Comparison of ENCODE assay signal across 15 mouse cellular contexts in genomic region chr8:77524018-77524615, GRCm38 (mm10). TPM values are rescaled to one million over a fixed set of nuclear protein-coding genes. Genes with fewer than 3 reads are reported as not detected.
DNase-seq lines count a peak whose midpoint lies in the region; ATAC-seq and TF ChIP-seq lines count a peak whose summit lies in the region.
"Had no signal": no experiment of that assay in that cellular context is flagged by ENCODE, and none has a peak within 500 bp of the region (broad histone marks: within the 10 kb centered on the region; RNA-seq: fewer than 3 reads in every experiment).

No protein-coding gene starts in this region.

- 82% methylated on average over 14 of the region's 14 CpGs for WGBS in midbrain, embryonic 11.5 days
- 87% methylated on average over 14 of the region's 14 CpGs for WGBS in midbrain, embryonic 10.5 days
- WGBS in kidney, postnatal 0 days = 32% methylated on average over 14 of the region's 14 CpGs

- TF ChIP-seq CTCF in kidney, postnatal 0 days (IDR thresholded peaks at IDR 0.05; ENCODE audit: low read depth) = 0 out of 2 replicates have a peak, but pooled peaks have one; percentile 2

- H3K36me3 ChIP-seq in midbrain, embryonic 11.5 days (ENCODE audit: control insufficient read depth, insufficient read depth, low read length) = no peaks in the 10 kb centered on the region
- H3K36me3 ChIP-seq in midbrain, embryonic 10.5 days = no peaks in the 10 kb centered on the region
- H3K36me3 ChIP-seq in kidney, postnatal 0 days (ENCODE audit: insufficient read depth, low read length) = no peaks in the 10 kb centered on the region

- intact Hi-C loops in gastrocnemius, postnatal 36 days (cut with DNase I) = no loop called here

- no peak overlapping the region for H3K27ac ChIP-seq in midbrain, embryonic 11.5 days (ENCODE audit: low read depth, low read length)
- H3K27ac ChIP-seq in midbrain, embryonic 10.5 days (replicated peaks) = no peak overlapping the region
- H3K27ac ChIP-seq in kidney, postnatal 0 days = peak overlapping the region; percentile 54

- H3K9ac ChIP-seq in midbrain, embryonic 11.5 days (ENCODE audit: low read length) = no peak overlapping the region
- no peak overlapping the region for H3K9ac ChIP-seq in kidney, postnatal 0 days (ENCODE audit: low read depth, low read length)

- H3K4me3 ChIP-seq in midbrain, embryonic 11.5 days (ENCODE audit: low read depth, low read length) = no peak overlapping the region
- no peak overlapping the region for H3K4me3 ChIP-seq in midbrain, embryonic 10.5 days
- no peak overlapping the region for H3K4me3 ChIP-seq in kidney, postnatal 0 days (replicated peaks; ENCODE audit: low read depth, low read length)

- H3K27me3 ChIP-seq in midbrain, embryonic 11.5 days (ENCODE audit: control insufficient read depth, insufficient read depth, low read length) = no peaks in the 10 kb centered on the region
- H3K27me3 ChIP-seq in midbrain, embryonic 10.5 days (ENCODE audit: low read depth, poor library complexity, severe bottlenecking) = peaks cover 9% of the 10 kb centered on the region
- H3K27me3 ChIP-seq in kidney, postnatal 0 days (ENCODE audit: insufficient read depth, low read length) = no peaks in the 10 kb centered on the region

- ATAC-seq in midbrain, embryonic 11.5 days (ENCODE audit: low FRiP score) = no peak
- peak; percentile 85 for ATAC-seq in kidney, postnatal 0 days (replicated peaks; ENCODE audit: low FRiP score, low read depth)
- ATAC-seq: midbrain, embryonic 16.5 days had no signal

- DNase-seq in adrenal gland, adult 2 months = peak; percentile 62
- DNase-seq in adrenal gland, adult 18-20 months (ENCODE audit: low spot score in 2 of 2) = no peak
- DNase-seq in midbrain, embryonic 11.5 days (ENCODE audit: low spot score, missing footprints) = peak; percentile 17
- no peak for DNase-seq in midbrain, embryonic 10.5 days (ENCODE audit: low spot score)
- DNase-seq in kidney, postnatal 0 days (ENCODE audit: low spot score) = no peak
- DNase-seq in spleen, postnatal 10 days (ENCODE audit: low spot score in 2 of 2) = no peak
- DNase-seq in left cerebral cortex, adult 8-10 months (ENCODE audit: low spot score in 2 of 2) = no peak
- no peak for DNase-seq in gastrocnemius, postnatal 36 days
- DNase-seq: cerebellum, adult 9-11 months; gastrocnemius, postnatal 14 days; layer of hippocampus, adult 9-11 months; spleen, adult 18-20 months; thymus, postnatal 25 days had no signal

- no peak overlapping the region for H3K4me2 ChIP-seq in midbrain, embryonic 11.5 days
- peak overlapping the region; percentile 33 for H3K4me2 ChIP-seq in kidney, postnatal 0 days (ENCODE audit: low read length)

- no peaks in the 10 kb centered on the region for H3K9me3 ChIP-seq in midbrain, embryonic 11.5 days (ENCODE audit: control insufficient read depth, low read length)
- H3K9me3 ChIP-seq in midbrain, embryonic 10.5 days (replicated peaks) = no peaks in the 10 kb centered on the region
- no peaks in the 10 kb centered on the region for H3K9me3 ChIP-seq in kidney, postnatal 0 days (replicated peaks; ENCODE audit: low read length)
- H3K9me3 ChIP-seq: G1E had no signal

- no peaks in the 10 kb centered on the region for H3K4me1 ChIP-seq in midbrain, embryonic 11.5 days (ENCODE audit: control insufficient read depth, insufficient read depth, low read length)
- H3K4me1 ChIP-seq in midbrain, embryonic 10.5 days = no peaks in the 10 kb centered on the region
- peaks cover 7% of the 10 kb centered on the region; the same call in 1 of the 2 replicates for H3K4me1 ChIP-seq in kidney, postnatal 0 days (replicated peaks; ENCODE audit: insufficient read depth, low read length)

RNA-seq across cellular contexts. Expression of gene Arhgap10, which starts 6.4 kb away (rescaled TPM):
- 10 to 100 TPM; 16.9 to 29.1 TPM for total RNA-seq in adrenal gland, adult 2 months (2021)
- 20.5 and 32.5 TPM in 2 replicates for polyA plus RNA-seq in adrenal gland, adult 2 months (2012; rRNA removed)
- total RNA-seq in adrenal gland, adult 18-20 months (2021) = 10 to 100 TPM; 12.3 to 26.2 TPM
- polyA plus RNA-seq in midbrain, embryonic 11.5 days (2014; fragmentation: Nextera tagmentation; extraction: Ambion mirVana) = 11.5 and 12.1 TPM in 2 replicates
- polyA plus RNA-seq in midbrain, embryonic 10.5 days (2016; fragmentation: Nextera tagmentation; extraction: Ambion mirVana) = 13.9 and 16.5 TPM in 2 replicates
- 26.6 and 28.5 TPM in 2 replicates for polyA plus RNA-seq in kidney, postnatal 0 days (2015; fragmentation: Nextera tagmentation; extraction: Ambion mirVana)
- 10 to 100 TPM; 41.5 to 46.8 (median 43.3) TPM for total RNA-seq in left cerebral cortex, adult 8-10 months (2022)
- total RNA-seq in gastrocnemius, postnatal 36 days (2021) = 10 to 100 TPM; 48.3 to 52.2 TPM

RNA-seq across cellular contexts. Expression of gene Prmt9, which starts 25.1 kb away (rescaled TPM):
- total RNA-seq in adrenal gland, adult 2 months (2021) = 10 to 100 TPM; 14.6 to 15.1 TPM
- 8.6 and 11.5 TPM in 2 replicates for polyA plus RNA-seq in adrenal gland, adult 2 months (2012; rRNA removed)
- total RNA-seq in adrenal gland, adult 18-20 months (2021) = 10 to 100 TPM; 13.5 to 19.6 TPM
- polyA plus RNA-seq in midbrain, embryonic 11.5 days (2014; fragmentation: Nextera tagmentation; extraction: Ambion mirVana) = 22.7 and 24.0 TPM in 2 replicates
- 22.9 and 23.6 TPM in 2 replicates for polyA plus RNA-seq in midbrain, embryonic 10.5 days (2016; fragmentation: Nextera tagmentation; extraction: Ambion mirVana)
- polyA plus RNA-seq in kidney, postnatal 0 days (2015; fragmentation: Nextera tagmentation; extraction: Ambion mirVana) = 16.3 and 16.8 TPM in 2 replicates
- 10 to 100 TPM; 19.0 to 22.5 (median 20.2) TPM for total RNA-seq in left cerebral cortex, adult 8-10 months (2022)
- 1 to 10 TPM; 7.4 to 8.5 TPM for total RNA-seq in gastrocnemius, postnatal 36 days (2021)

Comparison
In these comparisons a context has a peak if more than half of its experiments do, and no peak if none do; other contexts are left out.
1. DNase-seq: peak in adrenal gland, adult 2 months (single experiment) and midbrain, embryonic 11.5 days (single experiment); none in adrenal gland, adult 18-20 months (0 of 2), midbrain, embryonic 10.5 days (single experiment), kidney, postnatal 0 days (single experiment), spleen, postnatal 10 days (0 of 2), left cerebral cortex, adult 8-10 months (0 of 2) and gastrocnemius, postnatal 36 days (0 of 2).